Mouse (Mus musculus): ENCODE data around the gene Slc22a29. TPM values are rescaled to one million over a fixed set of nuclear protein-coding genes. Genes with fewer than 3 reads are reported as not detected.
"Not testable (repeated sequence)": the region's sequence is repeated elsewhere in the genome, so short reads cannot be mapped to it uniquely, and the experiment has no call there.

The Slc22a29 gene
- polyA plus RNA-seq (2016; fragmentation: Nextera tagmentation; extraction: Ambion mirVana) = not detected in 2 replicates

GRCm38 (mm10) chr19:8218800-8219199, at the start of gene Slc22a29:
Slc22a29 (minus strand) TSS chr19:8218900.
- no peaks in the 10 kb centered on the region for H3K4me1 ChIP-seq (replicated peaks)
- H3K27ac ChIP-seq = no peak within 1 kb of the TSS
- peaks cover 17% of the 10 kb centered on the region for H3K9me3 ChIP-seq
- 83% methylated on average over 2 of the region's 2 CpGs for WGBS
- no peak within 1 kb of the TSS for H3K4me3 ChIP-seq
- DNase-seq (ENCODE audit: low spot score) = no peak
- no peaks in the 10 kb centered on the region for H3K27me3 ChIP-seq (ENCODE audit: insufficient read depth, poor library complexity, severe bottlenecking)
- no peaks in the 10 kb centered on the region for H3K36me3 ChIP-seq

GRCm38 (mm10) chr19:8265324-8265723, 46.6 kb upstream of the Slc22a29 start:
- H3K36me3 ChIP-seq = no peaks in the 10 kb centered on the region
- no peak for DNase-seq (ENCODE audit: low spot score)
- 75% methylated on average over 3 of the region's 3 CpGs for WGBS
- H3K4me1 ChIP-seq (replicated peaks) = no peaks in the 10 kb centered on the region
- no peak overlapping the region for H3K27ac ChIP-seq
- peaks cover 4% of the 10 kb centered on the region for H3K9me3 ChIP-seq
- H3K27me3 ChIP-seq (ENCODE audit: insufficient read depth, poor library complexity, severe bottlenecking) = no peaks in the 10 kb centered on the region
- H3K4me3 ChIP-seq = no peak overlapping the region

GRCm38 (mm10) chr19:8252705-8253037, 34.0 kb upstream of the Slc22a29 start:
- no peak for DNase-seq (ENCODE audit: low spot score)
- Histone ChIP-seq H3K27ac (peak overlapping the region; percentile 83), H3K27me3 (ENCODE audit: insufficient read depth, poor library complexity, severe bottlenecking) (no peaks in the 10 kb centered on the region), H3K36me3 (no peaks in the 10 kb centered on the region), H3K4me1 (replicated peaks) (0 out of 2 replicates have a peak, but pooled peaks cover 6% of the 10 kb centered on the region), H3K4me3 (peak overlapping the region; percentile 66), H3K9me3 (peaks cover 28% of the 10 kb centered on the region)
- 26% methylated on average over 3 of the region's 3 CpGs for WGBS

- Histone ChIP-seq H3K4me3 (peak overlapping the region; percentile 66), H3K27ac (peak overlapping the region; percentile 83), H3K9me3 (peaks cover 23% of the 10 kb centered on the region), H3K27me3 (ENCODE audit: insufficient read depth, poor library complexity, severe bottlenecking) (no peaks in the 10 kb centered on the region), H3K4me1 (replicated peaks) (0 out of 2 replicates have a peak, but pooled peaks cover 6% of the 10 kb centered on the region), H3K36me3 (no peaks in the 10 kb centered on the region)
- WGBS = 7% methylated on average over 58 of the region's 58 CpGs
- peak; percentile 49 for DNase-seq (ENCODE audit: low spot score)
These were observed 33.4 kb upstream of the Slc22a29 start for GRCm38 (mm10) chr19:8251896-8252704.

GRCm38 (mm10) chr19:8228916-8229315, 10.2 kb upstream of the Slc22a29 start:
- H3K36me3 ChIP-seq = no peaks in the 10 kb centered on the region
- H3K27me3 ChIP-seq (ENCODE audit: insufficient read depth, poor library complexity, severe bottlenecking) = no peaks in the 10 kb centered on the region
- H3K4me3 ChIP-seq = no peak overlapping the region
- no peak overlapping the region for H3K27ac ChIP-seq
- H3K9me3 ChIP-seq = peaks cover 33% of the 10 kb centered on the region; the same call in 1 of the 2 replicates
- H3K4me1 ChIP-seq (replicated peaks) = no peaks in the 10 kb centered on the region
- no peak for DNase-seq (ENCODE audit: low spot score)

GRCm38 (mm10) chr19:8148787-8149523, 69.7 kb downstream of the Slc22a29 start:
- Histone ChIP-seq H3K4me1 (replicated peaks) (no peaks in the 10 kb centered on the region), H3K4me3 (no peak overlapping the region), H3K9me3 (peaks cover 50% of the 10 kb centered on the region), H3K27ac (no peak overlapping the region), H3K27me3 (ENCODE audit: insufficient read depth, poor library complexity, severe bottlenecking) (no peaks in the 10 kb centered on the region), H3K36me3 (no peaks in the 10 kb centered on the region)
- WGBS = 55% methylated on average over 2 of the region's 2 CpGs
- no peak for DNase-seq (ENCODE audit: low spot score)

GRCm38 (mm10) chr19:8142716-8143115, 76.0 kb downstream of the Slc22a29 start:
- H3K27me3 ChIP-seq (ENCODE audit: insufficient read depth, poor library complexity, severe bottlenecking); H3K36me3 ChIP-seq; H3K4me1 ChIP-seq (replicated peaks); H3K27ac ChIP-seq; DNase-seq (ENCODE audit: low spot score); H3K4me3 ChIP-seq: not testable (repeated sequence)
- 77% methylated on average over 2 of the region's 2 CpGs for WGBS
- peaks cover 41% of the 10 kb centered on the region for H3K9me3 ChIP-seq

GRCm38 (mm10) chr19:8134127-8134841, 84.4 kb downstream of the Slc22a29 start:
- not testable (repeated sequence) for H3K27me3 ChIP-seq (ENCODE audit: insufficient read depth, poor library complexity, severe bottlenecking); DNase-seq (ENCODE audit: low spot score); H3K4me1 ChIP-seq (replicated peaks); H3K27ac ChIP-seq; H3K4me3 ChIP-seq; H3K36me3 ChIP-seq
- WGBS = 71% methylated on average over 14 of the region's 14 CpGs
- peaks cover 40% of the 10 kb centered on the region for H3K9me3 ChIP-seq

- H3K27me3 ChIP-seq (ENCODE audit: insufficient read depth, poor library complexity, severe bottlenecking) = not testable (repeated sequence)
- WGBS = 90% methylated on average over 2 of the region's 3 CpGs
These were observed 86.8 kb downstream of the Slc22a29 start, which contains the start of gene Slc22a28 for GRCm38 (mm10) chr19:8131881-8132280. Slc22a28 (minus strand) TSS chr19:8131982.

More at GRCm38 (mm10) chr19:8131881-8132280, 86.8 kb downstream of the Slc22a29 start, which contains the start of gene Slc22a28:
- DNase-seq (ENCODE audit: low spot score); H3K36me3 ChIP-seq; H3K4me3 ChIP-seq; H3K27ac ChIP-seq; H3K4me1 ChIP-seq (replicated peaks): not testable (repeated sequence)
- peaks cover 41% of the 10 kb centered on the region for H3K9me3 ChIP-seq

Other genes starting within 250 kb of the Slc22a29 start
- gene Slc22a28, start 86.9 kb downstream of the Slc22a29 start, polyA plus RNA-seq (2016; fragmentation: Nextera tagmentation; extraction: Ambion mirVana) = not detected in 2 replicates
- not detected in 2 replicates for gene Slc22a30, start 186.2 kb upstream of the Slc22a29 start, polyA plus RNA-seq (2016; fragmentation: Nextera tagmentation; extraction: Ambion mirVana)

Data from hindbrain, embryonic 10.5 days (tissue).